Mouse (Mus musculus): Measurements from ENCODE around the gene Klf13.

GRCm38 (mm10) chr7:63922975-63923374, 15.7 kb downstream of the Klf13 start:
- TF ChIP-seq CTCF (IDR thresholded peaks at IDR 0.05; ENCODE audit: insufficient read depth, low read length) (no peak), POLR2A (IDR thresholded peaks at IDR 0.05; ENCODE audit: borderline replicate concordance, extremely low read depth, low read depth, low read length) (no peak)

All from lung, adult 2 months (tissue).